Mouse (Mus musculus) stomach, postnatal 0 days (tissue): ENCODE results near the gene Utp3. TPM values are rescaled to one million over a fixed set of nuclear protein-coding genes. Genes with fewer than 3 reads are reported as not detected.
A peak's percentile ranks its signal among the peaks of the same experiment; 100 is the strongest.

ENCODE experiments used
- ATAC-seq: fragments of 200-750 bp; cut with Nextera tagmentation; 2 replicates; pipeline ENCODE4 v1.8.0; 2017; ENCODE audit not compliant: low FRiP score, low TSS enrichment
- DNase-seq: peaks from one replicate; pipeline ENCODE4 v3.0.0-alpha.2; 2016; ENCODE audit warnings: low spot score
- H3K27ac ChIP-seq: fragments of 300-500 bp; sonication (generic); replicated peaks from 2 replicates; pipeline ENCODE4 v1.5.1; 2014; ENCODE audit warnings: mild to moderate bottlenecking, control low read depth
- H3K27me3 ChIP-seq: fragments of 300-500 bp; sonication (generic); 2 replicates; pipeline ENCODE4 v1.6.1; 2014; ENCODE audit warnings: low read length; ENCODE audit not compliant: control insufficient read depth, insufficient read depth
- H3K36me3 ChIP-seq: fragments of 300-500 bp; sonication (generic); 2 replicates; pipeline ENCODE4 v1.6.1; 2014; ENCODE audit warnings: low read length, mixed read lengths; ENCODE audit not compliant: control insufficient read depth, insufficient read depth
- H3K4me1 ChIP-seq: fragments of 300-500 bp; sonication (generic); replicated peaks from 2 replicates; pipeline ENCODE4 v1.6.1; 2014; ENCODE audit warnings: antibody characterized with exemption; ENCODE audit not compliant: control insufficient read depth, insufficient read depth
- H3K4me2 ChIP-seq: fragments of 300-500 bp; sonication (generic); replicated peaks from 2 replicates; pipeline ENCODE4 v1.6.1; 2014; ENCODE audit warnings: low read depth, mild to moderate bottlenecking, control low read depth, moderate library complexity
- H3K4me3 ChIP-seq: fragments of 300-500 bp; sonication (generic); 2 replicates; pipeline ENCODE4 v1.5.1; 2014; ENCODE audit warnings: low read depth, low read length, control low read depth
- H3K9ac ChIP-seq: fragments of 300-500 bp; sonication (generic); 2 replicates; pipeline ENCODE4 v1.6.1; 2014; ENCODE audit warnings: mild to moderate bottlenecking, low read length, control low read depth, mixed read lengths
- H3K9me3 ChIP-seq: fragments of 300-500 bp; sonication (generic); 2 replicates; pipeline ENCODE4 v1.6.1; 2016; ENCODE audit warnings: low read length; ENCODE audit not compliant: control insufficient read depth
- CTCF ChIP-seq: IDR thresholded peaks from 2 replicates; pipeline ENCODE4 v1.5.1; 2016; ENCODE audit warnings: antibody characterized with exemption, low read depth, mild to moderate bottlenecking, moderate library complexity
- EP300 ChIP-seq: optimal IDR thresholded peaks from 2 replicates; pipeline ENCODE3; 2016; ENCODE audit warnings: antibody characterized with exemption
- WGBS: fragments of 180-500 bp; shearing (Covaris S2); extraction: QIAGEN DNeasy Blood & Tissue Kit; methylation state at CpG from one replicate; pipeline ENCODE4 v1.1.7; 2014; 5-methylcytosine and 5-hydroxymethylcytosine counted together
- polyA plus RNA-seq: library from polyadenylated mRNA; unstranded; fragments of >200 nt; fragmentation: Nextera tagmentation; extraction: Ambion mirVana; gene quantifications from 2 replicates; pipeline ENCODE4 v1.2.1, GENCODE M21; 2015

The Utp3 gene
- polyA plus RNA-seq, 1 experiment from 2014 or later, result 34.9 TPM

DNA sequence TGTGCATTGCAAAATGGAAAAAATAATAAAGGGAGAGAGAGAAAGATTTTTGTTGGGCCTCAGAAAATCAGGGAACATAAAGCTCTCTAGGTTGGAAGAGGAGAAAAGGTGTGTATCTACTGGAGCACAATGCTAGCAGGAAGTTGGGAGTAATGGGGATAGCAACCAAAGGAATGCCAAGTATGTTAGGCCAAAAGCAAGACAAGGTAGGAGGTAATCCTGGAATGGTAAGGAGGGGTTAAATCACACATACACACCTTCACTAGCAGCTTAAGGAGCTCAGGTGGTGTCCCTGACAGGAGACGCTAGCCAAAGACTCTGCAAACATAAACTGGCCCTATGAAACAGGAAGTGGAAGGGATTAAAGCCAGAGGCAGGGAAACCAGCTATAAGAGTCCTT, 4.7 kb downstream of the Utp3 start:
- DNase-seq (no peak), ATAC-seq (no peak)
- WGBS, result 7% methylated on average over 1 of the region's 1 CpGs
- H3K27ac ChIP-seq, result no peak overlapping the region
- H3K4me2 ChIP-seq, result no peak overlapping the region
- H3K4me3 ChIP-seq, result no peak overlapping the region
- TF ChIP-seq CTCF (no peak), EP300 (no peak)
- H3K27me3 ChIP-seq, result no peaks in the 10 kb centered on the region
- H3K36me3 ChIP-seq, result no peaks in the 10 kb centered on the region
- H3K9me3 ChIP-seq, result no peaks in the 10 kb centered on the region
- H3K9ac ChIP-seq, result no peak overlapping the region
- peaks cover 7% of the 10 kb centered on the region for H3K4me1 ChIP-seq

DNA sequence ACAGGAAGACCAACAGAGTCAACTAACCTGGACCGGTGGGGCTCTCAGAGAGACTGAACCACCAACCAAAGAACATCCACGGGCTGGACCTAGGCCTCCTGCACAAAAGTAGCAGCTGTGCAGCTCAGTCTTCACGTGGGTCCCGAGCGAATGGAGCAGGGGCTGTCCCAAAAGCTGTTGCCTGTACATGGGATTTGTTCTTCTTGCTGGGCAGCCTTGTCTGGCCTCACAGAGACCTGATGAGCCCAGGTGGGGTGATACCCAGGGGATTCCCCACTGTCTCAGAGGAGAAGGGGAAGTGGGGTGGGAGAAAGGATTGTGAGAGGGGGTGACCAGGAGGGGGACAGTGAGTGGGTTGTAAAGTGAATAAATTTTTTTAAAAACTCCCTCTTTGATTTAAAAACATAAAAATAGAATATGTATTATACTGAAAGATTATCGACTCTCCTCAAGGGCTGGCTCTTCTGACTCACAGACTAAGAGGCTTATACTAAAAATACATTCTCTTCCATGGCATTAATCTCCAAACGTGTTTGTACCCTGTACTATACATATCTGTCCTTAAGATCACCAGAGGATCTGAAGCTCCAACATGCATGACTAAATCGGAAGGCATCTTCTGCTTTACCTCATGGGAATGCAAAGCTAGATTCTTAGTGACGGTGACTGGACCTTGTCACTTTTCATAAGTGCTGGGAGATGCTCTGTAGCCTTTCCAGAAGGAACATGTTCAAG, 7.0 kb downstream of the Utp3 start:
- H3K27ac ChIP-seq, result no peak overlapping the region
- no peaks in the 10 kb centered on the region for H3K27me3 ChIP-seq
- WGBS, result 73% methylated on average over 9 of the region's 9 CpGs
- DNase-seq, result no peak
- no peak overlapping the region for H3K4me2 ChIP-seq
- no peak overlapping the region for H3K4me3 ChIP-seq
- no peaks in the 10 kb centered on the region; the same call in none of the 2 replicates for H3K4me1 ChIP-seq
- H3K9ac ChIP-seq, result no peak overlapping the region
- no peaks in the 10 kb centered on the region for H3K9me3 ChIP-seq
- no peak for TF ChIP-seq EP300
- no peak for TF ChIP-seq CTCF
- no peak for ATAC-seq
- no peaks in the 10 kb centered on the region for H3K36me3 ChIP-seq

DNA sequence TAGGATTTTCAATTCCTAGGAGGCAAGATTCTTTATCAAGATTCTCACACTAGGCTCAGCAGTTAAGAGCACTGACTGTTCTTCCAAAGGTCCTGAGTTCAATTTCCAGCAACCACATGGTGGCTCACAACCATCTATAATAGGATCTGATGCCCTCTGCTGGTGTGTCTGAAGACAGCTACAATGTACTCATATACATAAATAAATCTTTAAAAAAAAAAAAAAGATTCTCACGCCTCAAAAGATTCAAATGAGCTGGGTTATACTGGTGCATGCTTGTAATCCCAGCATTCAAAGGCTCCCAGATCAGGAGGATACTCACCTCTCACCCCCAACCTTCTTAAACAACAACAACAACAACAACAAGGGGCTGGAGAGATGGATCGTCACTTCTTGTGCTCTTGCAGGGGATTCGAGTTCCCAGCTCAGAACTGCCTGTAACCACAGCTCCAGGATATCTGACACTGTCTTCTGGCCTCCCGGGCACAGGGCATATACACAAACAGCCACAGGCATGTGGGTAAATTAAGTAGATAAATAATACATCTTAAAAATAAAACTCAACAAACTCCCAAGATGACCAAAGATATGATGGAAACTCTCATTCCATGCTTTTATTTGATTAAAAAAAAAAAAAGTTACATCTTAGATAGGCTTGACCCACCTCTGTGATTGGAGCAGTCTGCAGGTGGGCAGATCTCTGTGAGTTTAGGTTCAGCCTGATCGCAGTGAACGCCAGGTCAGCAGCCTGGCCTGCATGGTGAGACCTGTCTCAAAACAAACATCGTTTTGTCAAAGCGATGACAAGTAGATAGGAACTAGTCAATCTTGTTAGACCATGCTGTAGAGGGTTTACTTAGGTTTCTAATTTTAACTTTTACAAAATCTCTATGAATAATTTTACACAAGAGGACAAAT, 8.9 kb downstream of the Utp3 start:
- Histone ChIP-seq H3K9ac (no peak overlapping the region), H3K4me2 (no peak overlapping the region), H3K36me3 (no peaks in the 10 kb centered on the region), H3K4me1 (peaks cover 3% of the 10 kb centered on the region), H3K9me3 (no peaks in the 10 kb centered on the region), H3K4me3 (no peak overlapping the region), H3K27ac (no peak overlapping the region), H3K27me3 (no peaks in the 10 kb centered on the region)
- TF ChIP-seq EP300 (no peak), CTCF (peak; percentile 18; the same call in 1 of the 2 replicates)
- ATAC-seq, result no peak
- WGBS, result 57% methylated on average over 8 of the region's 8 CpGs
- no peak for DNase-seq

DNA sequence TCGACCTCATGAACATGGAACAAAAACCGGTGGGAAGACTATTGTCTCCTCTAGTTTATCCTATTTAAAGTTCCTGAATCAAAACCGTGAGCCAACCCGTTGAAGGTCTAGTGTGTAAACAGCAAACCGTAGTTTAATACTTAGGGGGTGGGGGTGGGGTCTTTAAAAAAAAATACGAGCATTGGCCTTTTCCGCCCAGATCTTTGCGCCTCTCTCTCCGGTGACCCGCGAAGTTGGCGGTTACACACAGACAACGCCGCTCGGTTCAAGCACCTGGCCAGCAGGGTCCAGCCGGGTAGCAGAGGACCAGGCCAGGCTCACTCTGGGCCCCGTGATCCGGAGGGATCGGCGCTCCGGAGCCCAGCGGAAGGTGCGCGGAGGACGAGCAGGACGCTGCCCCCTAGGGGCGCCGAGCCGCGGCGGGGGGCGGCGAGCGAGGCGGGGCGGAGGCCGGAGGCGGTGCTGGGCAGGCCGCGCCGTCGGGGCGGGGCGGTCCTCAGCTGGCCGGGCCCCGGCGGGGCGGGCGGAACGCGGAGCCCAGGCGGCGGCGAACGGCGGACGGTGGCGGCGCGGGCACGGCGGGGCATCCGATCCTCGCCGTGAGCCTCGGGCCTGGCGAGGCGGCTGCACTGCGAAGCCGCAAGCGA, 10.4 kb downstream of the Utp3 start, which contains the start of gene Rufy3:
Gene Rufy3, plus strand, starts transcription at position 540 of the 647 bp plus-strand sequence.
- peak within 1 kb of the TSS; percentile 88 for H3K4me3 ChIP-seq
- peak within 1 kb of the TSS; percentile 92 for H3K27ac ChIP-seq
- peak; percentile 93 for ATAC-seq
- peak; percentile 88 for DNase-seq
- peak within 1 kb of the TSS; percentile 79 for H3K9ac ChIP-seq
- no peaks in the 10 kb centered on the region for H3K9me3 ChIP-seq
- TF ChIP-seq CTCF, result peak; percentile 71
- no peak for TF ChIP-seq EP300
- no peaks in the 10 kb centered on the region for H3K36me3 ChIP-seq
- H3K4me1 ChIP-seq, result peaks cover 3% of the 10 kb centered on the region
- WGBS, result under 1% methylated on average over 49 of the region's 71 CpGs
- H3K27me3 ChIP-seq, result no peaks in the 10 kb centered on the region
- H3K4me2 ChIP-seq, result peak within 1 kb of the TSS; percentile 69

DNA sequence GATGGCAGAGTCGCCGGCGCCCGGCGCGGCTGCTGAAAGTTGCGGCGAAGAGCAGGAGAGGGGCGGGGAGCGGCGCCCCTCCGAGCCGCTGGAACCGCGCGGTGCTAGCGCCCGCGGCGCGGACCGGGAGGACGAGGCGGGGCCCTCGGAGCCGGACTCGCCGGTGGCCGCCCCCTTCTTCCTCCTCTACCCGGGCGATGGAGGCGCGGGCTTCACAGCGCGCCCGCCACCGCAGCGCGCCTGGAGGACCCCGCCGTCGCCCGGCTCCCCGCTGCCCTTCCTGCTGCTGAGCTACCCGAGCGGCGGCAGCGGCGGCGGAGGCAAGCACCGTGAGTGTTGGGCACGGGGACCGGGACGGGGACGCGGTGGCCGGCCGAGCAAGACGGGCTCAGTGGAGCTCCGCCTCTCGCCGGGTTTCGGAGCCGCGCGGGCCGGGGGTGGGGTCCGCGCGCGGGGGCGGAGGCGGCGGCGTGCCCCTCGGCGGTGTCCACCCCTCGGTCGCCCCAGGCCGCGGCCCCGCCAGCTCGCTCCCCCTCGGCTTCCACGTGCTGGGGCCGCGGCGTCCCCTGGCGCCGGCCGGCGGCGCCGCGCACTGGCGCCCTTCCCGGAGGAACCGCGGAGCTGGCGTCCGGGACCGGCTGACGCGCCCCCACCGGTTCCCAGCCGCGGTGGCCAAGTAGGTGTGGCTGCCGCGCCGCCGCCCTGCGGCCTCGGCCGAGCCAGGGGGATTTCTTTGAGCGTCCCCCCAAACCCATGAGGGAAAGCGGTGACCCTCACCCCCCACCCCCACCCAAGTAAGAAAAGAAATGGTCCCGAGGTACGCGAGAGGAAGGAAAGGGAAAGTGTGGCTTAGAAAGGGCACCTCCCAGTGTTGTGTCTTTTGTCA, 11.1 kb downstream of the Utp3 start:
- Histone ChIP-seq H3K36me3 (no peaks in the 10 kb centered on the region), H3K4me1 (peaks cover 3% of the 10 kb centered on the region), H3K4me3 (peak overlapping the region; percentile 88), H3K27ac (peak overlapping the region; percentile 92), H3K9me3 (no peaks in the 10 kb centered on the region), H3K4me2 (peak overlapping the region; percentile 69), H3K9ac (peak overlapping the region; percentile 79), H3K27me3 (no peaks in the 10 kb centered on the region)
- WGBS, result under 1% methylated on average over 76 of the region's 119 CpGs
- DNase-seq, result peak; percentile 75
- TF ChIP-seq EP300 (no peak), CTCF (peak; percentile 16; the same call in 1 of the 2 replicates)
- ATAC-seq, result peak; percentile 79
